14 mouse cellular contexts compared by ENCODE assay signal in the genomic region with DNA sequence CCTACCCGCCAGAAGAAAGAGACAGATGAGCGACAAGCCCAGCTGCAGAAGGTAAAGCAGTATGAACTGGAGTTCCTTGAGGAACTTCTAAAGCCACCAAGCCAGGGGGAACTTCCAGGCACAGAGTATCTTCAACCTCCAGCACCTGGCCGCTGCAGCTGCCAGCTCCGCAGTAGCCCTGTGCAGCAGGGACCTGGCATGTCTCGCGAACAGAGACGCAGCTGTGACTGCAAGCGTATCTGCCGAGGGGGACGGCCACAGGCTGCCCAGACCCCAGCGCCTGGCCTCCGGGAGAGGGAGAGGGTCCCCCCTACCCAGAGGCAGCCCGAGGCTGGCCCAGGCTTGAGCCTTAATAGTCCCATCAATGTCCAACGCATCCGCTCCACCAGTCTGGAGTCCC.
"Had no signal": no experiment of that assay in that cellular context is flagged by ENCODE, and none has a peak within 500 bp of the region (broad histone marks: within the 10 kb centered on the region; RNA-seq: fewer than 3 reads in every experiment).

No protein-coding gene starts in this region.

- DNase-seq: lung, embryonic 14.5 days; lung, postnatal 10 days; lung, postnatal 4 days; right cerebral cortex, postnatal 14 days; thymus, adult 2 months; thymus, postnatal 25 days; thymus, postnatal 4 days had no signal

- H3K4me2 ChIP-seq: lung, embryonic 14.5 days; midbrain, embryonic 11.5 days; midbrain, embryonic 13.5 days; midbrain, embryonic 15.5 days; neural tube, embryonic 12.5 days; stomach, embryonic 15.5 days had no signal

- H3K9ac ChIP-seq: lung, embryonic 14.5 days; midbrain, embryonic 13.5 days; midbrain, embryonic 15.5 days; neural tube, embryonic 12.5 days; stomach, embryonic 15.5 days had no signal

- H3K9me3 ChIP-seq: midbrain, embryonic 13.5 days; midbrain, embryonic 15.5 days; neural tube, embryonic 12.5 days; stomach, embryonic 15.5 days had no signal

- H3K36me3 ChIP-seq: midbrain, embryonic 15.5 days; neural tube, embryonic 12.5 days; stomach, embryonic 15.5 days had no signal

- ATAC-seq: midbrain, embryonic 13.5 days; midbrain, embryonic 15.5 days had no signal

- H3K4me1 ChIP-seq: megakaryocyte, embryonic 14.5 days; midbrain, embryonic 13.5 days; midbrain, embryonic 15.5 days; neural tube, embryonic 12.5 days; stomach, embryonic 15.5 days had no signal

- H3K27ac ChIP-seq: midbrain, embryonic 13.5 days; midbrain, embryonic 15.5 days; neural tube, embryonic 12.5 days; stomach, embryonic 15.5 days; stomach, postnatal 0 days had no signal

- H3K27me3 ChIP-seq: stomach, embryonic 15.5 days had no signal

- H3K4me3 ChIP-seq: megakaryocyte, embryonic 14.5 days; midbrain, embryonic 13.5 days; midbrain, embryonic 15.5 days; neural tube, embryonic 12.5 days; stomach, embryonic 15.5 days had no signal
